7 mouse cellular contexts compared by ENCODE assay signal in genomic region chr4:134851876-134852275, GRCm38 (mm10). TPM values are rescaled to one million over a fixed set of nuclear protein-coding genes. Genes with fewer than 3 reads are reported as not detected.
DNase-seq lines count a peak whose midpoint lies in the region; ATAC-seq and TF ChIP-seq lines count a peak whose summit lies in the region.

No protein-coding gene starts in this region.

- H3K9me3 ChIP-seq in lung, embryonic 14.5 days (ENCODE audit: low read depth, low read length) = no peaks in the 10 kb centered on the region
- H3K9me3 ChIP-seq in forebrain, embryonic 12.5 days = no peaks in the 10 kb centered on the region
- no peaks in the 10 kb centered on the region for H3K9me3 ChIP-seq in liver, embryonic 13.5 days (replicated peaks)

- H3K9ac ChIP-seq in lung, embryonic 14.5 days = peak overlapping the region; percentile 94
- peak overlapping the region; percentile 100 for H3K9ac ChIP-seq in forebrain, embryonic 12.5 days
- H3K9ac ChIP-seq in liver, embryonic 13.5 days = peak overlapping the region; percentile 98

- peak; percentile 32 for DNase-seq in lung, embryonic 14.5 days
- no peak for DNase-seq in lung, postnatal 14 days
- peak; percentile 49 for DNase-seq in brain, embryonic 14.5 days (ENCODE audit: low read depth)
- DNase-seq in liver, embryonic 13.5 days = no peak
- no peak for DNase-seq in layer of hippocampus, adult 11-12 months (ENCODE audit: low spot score)

- H3K4me2 ChIP-seq in lung, embryonic 14.5 days = peak overlapping the region; percentile 83
- peak overlapping the region; percentile 77 for H3K4me2 ChIP-seq in forebrain, embryonic 12.5 days
- H3K4me2 ChIP-seq in liver, embryonic 13.5 days = peak overlapping the region; percentile 87

- no peak for TF ChIP-seq POLR2A in brain, embryonic 14.5 days (IDR thresholded peaks at IDR 0.05; ENCODE audit: borderline replicate concordance, extremely low read depth, insufficient read depth, insufficient read length, poor library complexity, severe bottlenecking)

- no peaks in the 10 kb centered on the region for H3K36me3 ChIP-seq in lung, embryonic 14.5 days (ENCODE audit: insufficient read depth)
- H3K36me3 ChIP-seq in forebrain, embryonic 12.5 days (replicated peaks) = no peaks in the 10 kb centered on the region
- peaks cover 4% of the 10 kb centered on the region; the same call in 1 of the 2 replicates for H3K36me3 ChIP-seq in liver, embryonic 13.5 days

- no peak overlapping the region for H3K27ac ChIP-seq in lung, embryonic 14.5 days (ENCODE audit: low read depth)
- H3K27ac ChIP-seq in forebrain, embryonic 12.5 days = no peak overlapping the region
- H3K27ac ChIP-seq in liver, embryonic 13.5 days = peak overlapping the region; percentile 94

- no peak for TF ChIP-seq CTCF in lung, embryonic 14.5 days (IDR thresholded peaks at IDR 0.05; ENCODE audit: low read depth)
- no peak for TF ChIP-seq CTCF in brain, embryonic 14.5 days (IDR thresholded peaks at IDR 0.05; ENCODE audit: borderline replicate concordance, extremely low read depth, insufficient read depth, insufficient read length)

- no peak for ATAC-seq in lung, embryonic 14.5 days (ENCODE audit: insufficient read depth)
- ATAC-seq in forebrain, embryonic 12.5 days (ENCODE audit: low FRiP score) = no peak
- no peak for ATAC-seq in liver, embryonic 13.5 days (ENCODE audit: low read depth)
- no peak for ATAC-seq in activated CD4-positive, CD25-positive, alpha-beta regulatory T cell, adult 4 months

- H3K4me3 ChIP-seq in lung, embryonic 14.5 days (ENCODE audit: low read depth, low read length) = peak overlapping the region; percentile 96
- peak overlapping the region; percentile 100 for H3K4me3 ChIP-seq in forebrain, embryonic 12.5 days (replicated peaks)
- H3K4me3 ChIP-seq in liver, embryonic 13.5 days (replicated peaks) = peak overlapping the region; percentile 98

- H3K27me3 ChIP-seq in lung, embryonic 14.5 days (ENCODE audit: insufficient read depth, low read length) = no peaks in the 10 kb centered on the region
- peaks cover 25% of the 10 kb centered on the region for H3K27me3 ChIP-seq in forebrain, embryonic 12.5 days
- peaks cover 8% of the 10 kb centered on the region; the same call in 1 of the 2 replicates for H3K27me3 ChIP-seq in liver, embryonic 13.5 days

- peaks cover 12% of the 10 kb centered on the region for H3K4me1 ChIP-seq in lung, embryonic 14.5 days (ENCODE audit: insufficient read depth)
- peaks cover 26% of the 10 kb centered on the region for H3K4me1 ChIP-seq in forebrain, embryonic 12.5 days
- peaks cover 71% of the 10 kb centered on the region for H3K4me1 ChIP-seq in liver, embryonic 13.5 days (replicated peaks)

- 14% methylated on average over 14 of the region's 14 CpGs for WGBS in lung, embryonic 14.5 days
- whole genome bisulfite sequencing in forebrain, embryonic 12.5 days = 12% methylated on average over 14 of the region's 14 CpGs
- 18% methylated on average over 14 of the region's 14 CpGs for WGBS in liver, embryonic 13.5 days (ENCODE audit: insufficient replicate concordance)

RNA-seq across cellular contexts. Expression of gene Maco1, which starts 1.3 kb away (rescaled TPM):
- 34.4 and 36.5 TPM in 2 replicates for polyA plus RNA-seq in lung, embryonic 14.5 days (2014; fragmentation: Nextera tagmentation; extraction: Ambion mirVana)
- 59.2 and 79.2 TPM in 2 replicates for polyA plus RNA-seq in brain, embryonic 14.5 days (2012; rRNA removed)
- 76.8 and 79.9 TPM in 2 replicates for polyA plus RNA-seq in forebrain, embryonic 12.5 days (2016; fragmentation: Nextera tagmentation; extraction: Ambion mirVana)
- 19.0 and 23.3 TPM in 2 replicates for polyA plus RNA-seq in liver, embryonic 13.5 days (2015; fragmentation: Nextera tagmentation; extraction: Ambion mirVana)
- 1 to 10 TPM; 3.0 to 5.0 TPM for polyA plus RNA-seq in activated CD4-positive, CD25-positive, alpha-beta regulatory T cell, adult 4 months (2017; shearing (Covaris generic))

RNA-seq across cellular contexts. Expression of gene Rhd, which starts 12.5 kb away (rescaled TPM):
- 1.6 and 1.7 TPM in 2 replicates for polyA plus RNA-seq in lung, embryonic 14.5 days (2014; fragmentation: Nextera tagmentation; extraction: Ambion mirVana)
- polyA plus RNA-seq in brain, embryonic 14.5 days (2012; rRNA removed) = 0.53 and 0.57 TPM in 2 replicates
- 6.0 and 7.5 TPM in 2 replicates for polyA plus RNA-seq in forebrain, embryonic 12.5 days (2016; fragmentation: Nextera tagmentation; extraction: Ambion mirVana)
- polyA plus RNA-seq in liver, embryonic 13.5 days (2015; fragmentation: Nextera tagmentation; extraction: Ambion mirVana) = 545 and 561 TPM in 2 replicates
- polyA plus RNA-seq in activated CD4-positive, CD25-positive, alpha-beta regulatory T cell, adult 4 months (2017; shearing (Covaris generic)) = 1 to 10 TPM in 1 of 2 experiments, not detected in 1; 4.8 TPM

Comparison
In these comparisons a context has a peak if more than half of its experiments do, and no peak if none do; other contexts are left out.
1. DNase-seq: peak in lung, embryonic 14.5 days (single experiment) and brain, embryonic 14.5 days (single experiment); none in lung, postnatal 14 days (single experiment), liver, embryonic 13.5 days (single experiment) and layer of hippocampus, adult 11-12 months (single experiment).
2. RNA of gene Rhd, which starts 12.5 kb away (polyA plus RNA-seq): 545 to 561 TPM in liver, embryonic 13.5 days; 6.0 to 7.5 TPM in forebrain, embryonic 12.5 days, 4.8 TPM in activated CD4-positive, CD25-positive, alpha-beta regulatory T cell, adult 4 months, 1.6 to 1.7 TPM in lung, embryonic 14.5 days and 0.53 to 0.57 TPM in brain, embryonic 14.5 days; every median in the first group is over 10 times any median in the second.
3. Peak in every context shown above with its lines, with median percentiles within 50 percentile points of each other: H3K4me2 ChIP-seq, H3K4me3 ChIP-seq and H3K9ac ChIP-seq.